Mouse (Mus musculus) skeletal muscle tissue, adult 2 months (tissue): Measurements from ENCODE around the gene Map3k20.

ENCODE experiments used
- DNase-seq: peaks from one replicate; pipeline ENCODE4 v3.0.0-alpha.2; 2012; ENCODE audit warnings: low read depth, low spot score

Map3k20 gene

GRCm38 (mm10) chr2:72477221-72477620, 191.8 kb downstream of the Map3k20 start:
- no peak for DNase-seq

GRCm38 (mm10) chr2:72478176-72478575, 192.7 kb downstream of the Map3k20 start:
- DNase-seq = no peak

GRCm38 (mm10) chr2:72478921-72479320, 193.5 kb downstream of the Map3k20 start:
- no peak for DNase-seq

DNA sequence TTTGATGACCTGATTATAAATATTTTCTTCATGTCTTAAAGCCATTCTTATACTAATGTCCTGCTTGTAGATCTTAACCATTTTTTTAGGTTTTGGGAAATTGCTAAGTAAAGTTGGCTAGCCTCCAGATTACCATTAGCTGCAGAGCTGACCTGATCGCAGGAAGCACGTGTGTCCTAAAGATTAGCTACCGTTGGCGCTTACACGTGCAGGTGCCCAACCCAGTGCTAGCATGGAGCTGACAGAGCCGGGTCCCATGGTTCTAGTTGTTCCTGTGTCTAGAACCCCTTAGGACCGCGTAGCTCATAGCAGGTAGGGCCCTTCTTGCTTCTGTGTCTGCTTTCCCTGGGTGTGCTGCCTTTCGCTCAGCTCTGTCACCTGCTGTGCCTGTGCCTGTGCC, 194.4 kb downstream of the Map3k20 start:
- no peak for DNase-seq

DNA sequence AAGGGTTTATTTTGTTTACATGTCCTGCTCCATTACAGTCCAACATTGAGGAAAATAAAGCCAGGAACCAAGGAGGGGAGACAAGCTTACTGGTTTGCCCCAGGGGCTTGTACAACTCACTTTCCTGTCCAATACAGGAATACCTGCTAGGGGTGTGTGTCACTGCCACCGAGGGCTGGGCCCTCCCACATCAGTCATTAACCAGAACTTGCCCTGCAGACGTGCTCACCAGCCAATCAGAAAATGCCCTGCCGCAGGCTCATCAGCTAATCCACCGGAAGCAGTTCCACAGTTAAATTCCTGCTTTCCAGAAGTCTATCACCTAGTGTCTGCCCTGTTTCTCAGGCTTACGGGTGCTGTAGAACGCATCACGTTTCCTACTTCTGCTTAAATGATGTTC, 206.2 kb downstream of the Map3k20 start:
- no peak for DNase-seq
